Mouse (Mus musculus): ENCODE results near the gene Commd1. TPM values are rescaled to one million over a fixed set of nuclear protein-coding genes. Genes with fewer than 3 reads are reported as not detected.

The Commd1 gene
- total and polyA plus RNA-seq, 3 experiments: 26.7 to 158 (median 138) TPM

DNA sequence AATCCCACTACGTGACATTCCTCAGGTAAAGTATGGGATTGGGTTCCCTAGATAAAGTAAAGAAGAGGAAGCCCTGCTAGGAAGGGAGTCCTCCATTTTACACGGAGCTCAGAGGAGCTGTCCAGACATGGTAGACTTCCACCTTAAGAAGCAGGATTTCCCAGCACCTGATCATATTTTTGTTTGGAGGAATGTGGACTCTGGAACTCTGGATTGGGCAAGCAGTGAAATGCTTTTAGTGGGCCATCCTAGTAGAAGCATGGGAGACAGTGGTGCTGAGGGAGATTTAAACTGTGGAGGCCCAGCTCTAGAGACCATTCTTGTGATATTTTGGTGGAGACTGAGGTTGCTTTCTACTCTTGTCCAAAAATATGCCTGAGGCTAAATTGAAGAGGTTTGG lies 59.6 kb downstream of the Commd1 start:
- no peak overlapping the region for H3K27ac ChIP-seq
- no peak overlapping the region for H3K4me3 ChIP-seq
- H3K36me3 ChIP-seq (ENCODE audit: control insufficient read depth, insufficient read depth, low read length): no peaks in the 10 kb centered on the region
- no peaks in the 10 kb centered on the region for H3K4me1 ChIP-seq (ENCODE audit: control insufficient read depth, insufficient read depth, low read length)
- no peak for DNase-seq
- intact Hi-C loops (cut with DNase I): no loop called here
- H3K9ac ChIP-seq (ENCODE audit: low read depth, low read length): no peak overlapping the region
- 86% methylated on average over 2 of the region's 2 CpGs for WGBS
- TF ChIP-seq EP300 (IDR thresholded peaks at IDR 0.05; ENCODE audit: insufficient read depth, low read depth, low read length): no peak
- no peak for TF ChIP-seq CTCF (IDR thresholded peaks at IDR 0.05)
- H3K79me2 ChIP-seq (replicated peaks; ENCODE audit: control insufficient read depth, insufficient read depth, low read length): peaks cover 3% of the 10 kb centered on the region; the same call in 1 of the 2 replicates
- no peaks in the 10 kb centered on the region for H3K27me3 ChIP-seq (ENCODE audit: control insufficient read depth, insufficient read depth, low read length)

DNA sequence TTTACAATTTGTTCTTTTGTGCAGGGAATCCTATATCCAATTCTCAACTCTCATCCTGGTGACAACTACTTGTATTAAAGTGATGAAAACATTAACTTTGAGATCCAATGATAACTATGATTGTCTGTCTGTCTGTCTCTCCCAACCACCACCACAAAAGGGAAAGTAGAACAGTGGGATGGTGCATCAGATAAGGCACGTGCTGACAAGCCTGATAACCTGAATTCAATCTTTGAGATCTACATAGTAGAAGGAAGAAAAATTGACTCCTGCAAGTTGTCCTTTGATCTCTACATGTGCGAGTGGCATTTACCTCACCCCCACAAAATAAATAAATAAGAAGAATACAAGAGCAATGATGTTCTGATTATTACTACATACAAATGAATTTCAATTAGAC lies 62.8 kb downstream of the Commd1 start:
- Histone ChIP-seq H3K27me3 (ENCODE audit: control insufficient read depth, insufficient read depth, low read length) (no peaks in the 10 kb centered on the region), H3K9ac (ENCODE audit: low read depth, low read length) (no peak overlapping the region), H3K79me2 (replicated peaks; ENCODE audit: control insufficient read depth, insufficient read depth, low read length) (peaks cover 3% of the 10 kb centered on the region; the same call in 1 of the 2 replicates), H3K27ac (no peak overlapping the region), H3K4me3 (no peak overlapping the region), H3K36me3 (ENCODE audit: control insufficient read depth, insufficient read depth, low read length) (no peaks in the 10 kb centered on the region), H3K4me1 (ENCODE audit: control insufficient read depth, insufficient read depth, low read length) (no peaks in the 10 kb centered on the region; the same call in 1 of the 2 replicates)
- DNase-seq: no peak
- intact Hi-C loops (cut with DNase I): no loop called here
- WGBS: 78% methylated on average over 2 of the region's 2 CpGs
- TF ChIP-seq CTCF (IDR thresholded peaks at IDR 0.05) (no peak), POLR2A (IDR thresholded peaks at IDR 0.05; ENCODE audit: insufficient read depth, low read depth, low read length) (no peak), EP300 (IDR thresholded peaks at IDR 0.05; ENCODE audit: insufficient read depth, low read depth, low read length) (no peak)

DNA sequence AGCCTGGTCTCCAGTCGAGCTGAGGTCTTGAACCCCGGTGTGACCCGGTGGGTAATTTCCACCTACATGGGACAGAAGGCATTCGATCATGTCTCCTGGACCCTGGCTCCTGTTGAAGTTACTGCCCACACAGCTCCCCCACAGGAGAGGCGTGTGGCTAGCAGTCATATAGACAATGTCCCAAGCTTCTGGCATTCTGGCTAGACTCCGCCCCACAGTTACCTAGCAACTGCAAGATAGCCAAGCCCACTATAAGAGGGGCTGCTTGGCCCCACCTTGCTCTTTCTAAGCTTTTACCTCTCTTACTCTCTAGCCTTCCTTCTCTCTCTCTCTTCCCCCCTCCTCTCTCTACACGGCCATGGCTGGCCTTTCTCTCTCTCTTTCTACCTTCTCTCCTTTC lies 64.4 kb downstream of the Commd1 start:
- 98% methylated on average over 7 of the region's 7 CpGs for WGBS
- H3K9ac ChIP-seq (ENCODE audit: low read depth, low read length): no peak overlapping the region

DNA sequence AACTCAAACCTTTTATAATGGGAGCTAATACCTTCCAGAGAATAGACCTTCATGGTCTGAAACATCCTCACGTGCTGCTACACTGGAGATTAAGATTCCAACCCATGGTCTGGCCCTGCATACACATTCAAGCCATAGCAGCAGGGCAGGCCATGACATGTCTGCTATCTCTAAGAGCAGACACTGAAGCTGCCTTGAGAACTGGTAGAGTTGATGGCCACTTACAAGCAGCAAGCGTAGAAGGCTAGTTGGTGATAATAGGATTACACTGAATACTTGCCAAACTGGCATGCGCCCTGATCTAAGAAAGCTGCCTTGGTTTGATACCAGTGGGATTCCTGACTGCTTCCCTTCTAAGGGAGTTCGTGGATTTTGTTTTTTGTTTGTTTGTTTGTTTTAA lies 68.4 kb downstream of the Commd1 start:
- WGBS: 56% methylated on average over 4 of the region's 4 CpGs
- intact Hi-C loops (cut with DNase I): no loop called here
- H3K9ac ChIP-seq (ENCODE audit: low read depth, low read length): no peak overlapping the region
- no peaks in the 10 kb centered on the region for H3K27me3 ChIP-seq (ENCODE audit: control insufficient read depth, insufficient read depth, low read length)
- no peak overlapping the region for H3K4me3 ChIP-seq
- TF ChIP-seq CTCF (IDR thresholded peaks at IDR 0.05) (no peak), POLR2A (IDR thresholded peaks at IDR 0.05; ENCODE audit: insufficient read depth, low read depth, low read length) (no peak), EP300 (IDR thresholded peaks at IDR 0.05; ENCODE audit: insufficient read depth, low read depth, low read length) (no peak)
- H3K36me3 ChIP-seq (ENCODE audit: control insufficient read depth, insufficient read depth, low read length): peaks cover 3% of the 10 kb centered on the region; the same call in 1 of the 2 replicates
- H3K27ac ChIP-seq: no peak overlapping the region
- H3K79me2 ChIP-seq (replicated peaks; ENCODE audit: control insufficient read depth, insufficient read depth, low read length): 0 out of 2 replicates have a peak, but pooled peaks cover 1% of the 10 kb centered on the region
- peaks cover 3% of the 10 kb centered on the region for H3K4me1 ChIP-seq (ENCODE audit: control insufficient read depth, insufficient read depth, low read length)
- DNase-seq: no peak

More for the DNA sequence above, 64.4 kb downstream of the Commd1 start:
- TF ChIP-seq EP300 (IDR thresholded peaks at IDR 0.05; ENCODE audit: insufficient read depth, low read depth, low read length) (no peak), POLR2A (IDR thresholded peaks at IDR 0.05; ENCODE audit: insufficient read depth, low read depth, low read length) (no peak), CTCF (IDR thresholded peaks at IDR 0.05) (no peak)
- H3K79me2 ChIP-seq (replicated peaks; ENCODE audit: control insufficient read depth, insufficient read depth, low read length): peaks cover 3% of the 10 kb centered on the region; the same call in 1 of the 2 replicates
- H3K36me3 ChIP-seq (ENCODE audit: control insufficient read depth, insufficient read depth, low read length): no peaks in the 10 kb centered on the region
- H3K27ac ChIP-seq: no peak overlapping the region
- no peaks in the 10 kb centered on the region for H3K27me3 ChIP-seq (ENCODE audit: control insufficient read depth, insufficient read depth, low read length)
- intact Hi-C loops (cut with DNase I): no loop called here
- no peak for DNase-seq
- H3K4me3 ChIP-seq: no peak overlapping the region
- H3K4me1 ChIP-seq (ENCODE audit: control insufficient read depth, insufficient read depth, low read length): no peaks in the 10 kb centered on the region; the same call in 1 of the 2 replicates

DNA sequence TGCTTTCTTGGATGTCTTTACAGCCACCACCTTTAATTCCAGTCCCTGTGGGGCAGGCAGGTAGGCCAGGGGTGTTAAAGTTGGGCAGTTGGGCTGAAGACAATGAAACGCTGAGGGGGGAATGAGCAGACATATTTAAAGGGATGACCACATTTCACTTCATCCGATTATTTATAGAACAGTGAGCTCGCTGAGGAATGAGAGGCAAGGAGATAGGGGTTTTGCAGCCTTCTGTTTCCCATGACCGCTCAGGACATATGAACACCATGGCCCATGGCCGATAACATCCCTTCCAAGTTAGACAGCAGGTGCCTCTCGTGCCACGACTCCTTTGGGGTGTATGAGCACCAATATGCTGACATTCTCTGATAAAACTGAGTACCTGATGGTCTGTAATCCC lies 70.4 kb downstream of the Commd1 start:
- peak in 1 of 2 experiments; percentile 21 for DNase-seq
- Histone ChIP-seq H3K27ac (peak overlapping the region; percentile 20), H3K27me3 (ENCODE audit: control insufficient read depth, insufficient read depth, low read length) (no peaks in the 10 kb centered on the region), H3K4me3 (no peak overlapping the region), H3K9ac (ENCODE audit: low read depth, low read length) (no peak overlapping the region), H3K4me1 (ENCODE audit: control insufficient read depth, insufficient read depth, low read length) (peaks cover 5% of the 10 kb centered on the region), H3K36me3 (ENCODE audit: control insufficient read depth, insufficient read depth, low read length) (peaks cover 5% of the 10 kb centered on the region; the same call in 1 of the 2 replicates), H3K79me2 (replicated peaks; ENCODE audit: control insufficient read depth, insufficient read depth, low read length) (0 out of 2 replicates have a peak, but pooled peaks cover 1% of the 10 kb centered on the region)
- WGBS: 62% methylated on average over 7 of the region's 7 CpGs
- TF ChIP-seq POLR2A (IDR thresholded peaks at IDR 0.05; ENCODE audit: insufficient read depth, low read depth, low read length) (no peak), CTCF (IDR thresholded peaks at IDR 0.05) (no peak), EP300 (IDR thresholded peaks at IDR 0.05; ENCODE audit: insufficient read depth, low read depth, low read length) (no peak)
- intact Hi-C loops (cut with DNase I): no loop called here

DNA sequence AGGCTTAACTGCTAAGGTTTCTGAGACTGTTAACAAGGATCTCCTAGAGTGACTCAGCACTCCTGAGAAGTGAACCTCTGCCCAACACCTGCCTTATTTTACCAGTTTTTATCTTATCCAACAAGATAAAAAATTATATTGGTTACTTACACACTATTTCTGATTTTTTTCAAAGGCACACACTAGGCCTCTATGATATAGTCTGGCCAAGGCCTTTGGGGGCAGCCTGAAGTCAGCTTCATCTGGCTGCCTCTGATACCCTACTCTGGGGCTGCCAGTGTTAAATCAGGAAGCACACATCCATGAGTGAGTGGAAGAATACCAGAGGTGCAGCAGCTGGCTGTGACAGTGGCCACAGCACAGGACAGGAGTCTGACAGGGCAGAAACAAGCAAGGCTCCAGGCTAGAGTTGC lies 75.7 kb downstream of the Commd1 start:
- TF ChIP-seq POLR2A (IDR thresholded peaks at IDR 0.05; ENCODE audit: insufficient read depth, low read depth, low read length) (no peak), CTCF (IDR thresholded peaks at IDR 0.05) (no peak), EP300 (IDR thresholded peaks at IDR 0.05; ENCODE audit: insufficient read depth, low read depth, low read length) (no peak)
- H3K9ac ChIP-seq (ENCODE audit: low read depth, low read length): no peak overlapping the region
- H3K4me3 ChIP-seq: no peak overlapping the region
- intact Hi-C loops (cut with DNase I): no loop called here
- H3K4me1 ChIP-seq (ENCODE audit: control insufficient read depth, insufficient read depth, low read length): peaks cover 2% of the 10 kb centered on the region; the same call in 1 of the 2 replicates
- no peak for DNase-seq
- H3K79me2 ChIP-seq (replicated peaks; ENCODE audit: control insufficient read depth, insufficient read depth, low read length): 0 out of 2 replicates have a peak, but pooled peaks cover 1% of the 10 kb centered on the region
- no peaks in the 10 kb centered on the region for H3K27me3 ChIP-seq (ENCODE audit: control insufficient read depth, insufficient read depth, low read length)
- peaks cover 5% of the 10 kb centered on the region; the same call in 1 of the 2 replicates for H3K36me3 ChIP-seq (ENCODE audit: control insufficient read depth, insufficient read depth, low read length)
- no peak overlapping the region for H3K27ac ChIP-seq
